Mouse (Mus musculus) inflammation-experienced regulatory T-cells, adult 16 weeks (primary cell): Measurements from ENCODE around the gene Cx3cl1. TPM values are rescaled to one million over a fixed set of nuclear protein-coding genes. Genes with fewer than 3 reads are reported as not detected.

Experiments
- polyA plus RNA-seq: library from polyadenylated mRNA; unstranded; fragments of 100-300 nt; shearing (Covaris generic); gene quantifications from one replicate; pipeline ENCODE4 v1.2.1, GENCODE M21; 2017

Gene Cx3cl1
- polyA plus RNA-seq, result 1.1 TPM

DNA sequence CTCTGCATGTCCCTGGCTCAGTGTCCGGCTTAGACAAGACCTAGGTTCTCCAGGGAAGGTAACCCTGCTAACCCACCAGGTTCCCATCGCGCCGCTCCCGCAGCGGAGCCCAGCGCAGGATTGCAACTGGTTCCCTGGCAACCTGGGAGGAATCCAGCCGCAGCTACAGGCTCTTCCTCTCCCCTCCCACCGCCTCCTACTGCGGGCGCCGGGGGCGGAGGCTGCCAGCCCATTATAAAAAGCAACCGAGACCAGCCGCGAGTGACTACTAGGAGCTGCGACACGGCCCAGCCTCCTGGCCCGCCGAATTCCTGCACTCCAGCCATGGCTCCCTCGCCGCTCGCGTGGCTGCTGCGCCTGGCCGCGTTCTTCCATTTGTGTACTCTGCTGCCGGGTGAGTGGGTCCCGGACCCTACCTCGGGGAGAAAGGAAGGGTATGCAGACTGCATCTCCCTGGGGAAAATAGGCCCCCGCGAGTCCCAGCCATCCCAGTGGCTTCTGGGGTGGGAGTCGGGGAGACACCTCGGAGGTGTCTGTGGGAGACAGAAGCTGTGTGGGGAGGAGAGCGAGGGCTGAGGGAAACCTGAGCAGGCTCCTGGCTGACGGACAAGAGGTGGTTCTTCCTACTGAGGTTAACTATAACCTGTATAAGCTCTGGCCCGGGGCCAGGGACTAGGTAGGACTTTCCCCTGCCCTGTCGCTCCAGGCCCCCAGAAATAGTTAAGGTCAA lies at the start of gene Cx3cl1:
TSS of gene Cx3cl1 (plus strand) at position 69 of the 730 bp plus-strand sequence.

DNA sequence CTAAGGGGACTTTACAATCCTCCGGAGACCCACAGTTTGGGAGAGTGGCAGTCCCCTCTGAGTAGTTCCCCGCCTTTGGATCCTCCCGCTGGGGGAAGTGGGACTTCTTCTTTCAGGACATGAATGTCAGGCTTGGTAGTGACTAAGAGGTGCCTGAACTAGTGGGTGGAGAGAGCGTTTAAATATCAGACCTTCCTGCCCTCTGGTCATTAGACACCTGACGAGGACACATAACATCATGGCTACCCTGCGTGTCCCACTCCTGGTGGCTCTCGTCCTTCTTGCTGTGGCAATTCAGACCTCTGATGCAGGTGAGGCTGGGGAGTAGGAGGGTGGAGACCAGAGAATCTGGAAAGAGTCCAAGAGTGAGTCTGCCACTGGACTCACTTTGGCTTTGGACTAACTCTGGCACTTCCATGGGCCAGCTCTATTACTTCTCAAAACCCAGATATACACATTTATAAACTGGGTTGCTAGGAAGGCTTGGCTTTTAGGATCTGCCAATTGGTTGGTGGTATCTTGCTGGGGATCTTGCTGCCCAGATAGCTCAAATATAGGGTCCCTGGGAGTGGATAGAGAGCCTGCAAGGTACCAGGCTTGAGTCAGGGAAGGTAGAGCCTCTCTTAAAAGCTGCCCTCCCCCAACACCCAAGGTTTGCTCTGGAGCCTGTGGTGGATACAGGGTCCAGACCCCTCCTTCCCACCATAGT lies 26.2 kb upstream of the Cx3cl1 start, which contains the start of gene Ccl22:
TSS of gene Ccl22 (plus strand) at position 115 of the 709 bp plus-strand sequence.

DNA sequence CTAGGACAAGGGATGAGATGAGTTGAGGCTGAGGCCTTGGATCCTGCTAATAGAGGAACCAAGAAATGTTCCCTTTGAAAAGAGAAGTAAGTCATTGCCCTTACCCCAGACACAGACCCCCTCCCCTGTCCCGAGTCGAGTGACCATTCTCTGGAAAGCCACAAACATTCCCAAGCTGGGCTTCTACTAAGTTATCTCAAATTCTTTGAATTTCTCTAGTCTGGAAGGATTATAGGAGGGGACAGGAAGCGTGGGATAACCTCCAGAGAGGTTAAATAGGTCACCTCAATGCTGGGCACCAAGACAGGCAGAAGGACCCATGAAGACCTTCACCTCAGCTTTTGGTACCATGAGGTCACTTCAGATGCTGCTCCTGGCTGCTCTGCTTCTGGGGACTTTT lies 38.3 kb downstream of the Cx3cl1 start, which contains the start of gene Ccl17:
TSS of gene Ccl17 (plus strand) at position 301 of the 400 bp plus-strand sequence.

Other genes with a start within 250 kb of the Cx3cl1 start
- gene Cpne2, start 239.0 kb upstream of the Cx3cl1 start, polyA plus RNA-seq, result 0.32 TPM
- 82.2 TPM for gene Rspry1, start 170.1 kb upstream of the Cx3cl1 start, polyA plus RNA-seq
- 94.1 TPM for gene Fam192a, start 170.0 kb upstream of the Cx3cl1 start, polyA plus RNA-seq
- gene Arl2bp, start 105.4 kb upstream of the Cx3cl1 start, polyA plus RNA-seq, result 42.7 TPM
- not detected for gene Pllp, start 75.7 kb upstream of the Cx3cl1 start, polyA plus RNA-seq
- gene Ccl22, start 26.4 kb upstream of the Cx3cl1 start, polyA plus RNA-seq, result not detected
- gene Ccl17, start 38.4 kb downstream of the Cx3cl1 start, polyA plus RNA-seq, result not detected
- 81.1 TPM for gene Coq9, start 66.3 kb downstream of the Cx3cl1 start, polyA plus RNA-seq
- 101 TPM for gene Ciapin1, start 66.3 kb downstream of the Cx3cl1 start, polyA plus RNA-seq
- gene Polr2c, start 85.4 kb downstream of the Cx3cl1 start, polyA plus RNA-seq, result 117 TPM
- 3.1 TPM for gene Dok4, start 104.3 kb downstream of the Cx3cl1 start, polyA plus RNA-seq
- gene Ccdc102a, start 146.1 kb downstream of the Cx3cl1 start, polyA plus RNA-seq, result not detected
- gene Adgrg5, start 151.7 kb downstream of the Cx3cl1 start, polyA plus RNA-seq, result 0.21 TPM
- gene Adgrg1, start 202.7 kb downstream of the Cx3cl1 start, polyA plus RNA-seq, result 2.4 TPM
- 0.30 TPM for gene Adgrg3, start 245.7 kb downstream of the Cx3cl1 start, polyA plus RNA-seq